Mouse (Mus musculus): ENCODE measurements around the gene Foxj1. TPM values are rescaled to one million over a fixed set of nuclear protein-coding genes. Genes with fewer than 3 reads are reported as not detected.

Gene Foxj1
- polyA plus RNA-seq, 1 experiment from 2014 or later = 17.4 TPM

DNA sequence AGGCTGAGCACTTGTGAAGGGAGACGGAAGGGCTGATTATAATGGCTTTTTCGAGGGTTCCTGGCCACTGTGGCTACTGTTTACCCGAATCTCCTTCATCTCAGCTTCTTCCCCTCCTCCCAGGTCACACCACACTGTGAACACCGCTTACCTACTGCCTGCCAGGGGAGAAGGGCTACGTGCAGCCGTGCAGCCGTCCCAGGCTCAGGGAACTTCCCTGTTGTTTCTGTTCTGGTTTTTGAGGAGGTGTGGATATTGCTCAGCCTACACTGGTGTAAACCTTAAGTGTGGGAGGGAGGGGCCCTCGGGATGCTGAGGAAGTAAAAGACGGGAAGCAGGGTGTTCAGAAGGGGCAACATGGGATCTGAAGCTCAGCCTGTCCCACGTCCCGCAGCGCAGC, 1.8 kb upstream of the Foxj1 start:
- Histone ChIP-seq H3K4me1 (peaks cover 42% of the 10 kb centered on the region), H3K4me3 (no peak overlapping the region), H3K36me3 (replicated peaks) (no peaks in the 10 kb centered on the region), H3K27me3 (replicated peaks) (peaks cover 10% of the 10 kb centered on the region), H3K9me3 (no peaks in the 10 kb centered on the region), H3K9ac (no peak overlapping the region), H3K4me2 (no peak overlapping the region), H3K27ac (no peak overlapping the region)
- WGBS = 54% methylated on average over 12 of the region's 12 CpGs
- no peak for ATAC-seq (replicated peaks)

DNA sequence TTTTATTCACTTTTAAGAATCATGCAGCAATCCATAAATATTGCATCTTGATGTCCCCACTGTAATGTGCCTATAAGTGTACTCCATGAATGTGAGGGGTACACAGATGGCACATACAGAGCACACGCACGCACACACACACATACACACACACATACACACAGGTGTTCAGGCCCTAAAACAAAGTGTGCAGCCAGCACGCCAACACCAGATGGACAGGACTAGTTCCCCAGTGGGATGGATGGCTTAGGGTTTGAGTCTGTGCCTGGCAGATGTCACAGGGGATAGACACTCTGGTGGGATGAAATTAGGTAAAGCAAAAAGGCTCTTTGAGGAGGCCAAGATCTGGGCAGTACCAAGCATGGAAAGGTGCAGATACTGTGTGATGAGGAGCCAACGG, 1.2 kb upstream of the Foxj1 start:
- peaks cover 10% of the 10 kb centered on the region for H3K27me3 ChIP-seq (replicated peaks)
- H3K4me3 ChIP-seq = peak overlapping the region; percentile 51; the same call in 1 of the 2 replicates
- 77% methylated on average over 4 of the region's 4 CpGs for WGBS
- no peak overlapping the region; the same call in 1 of the 2 replicates for H3K27ac ChIP-seq
- peak overlapping the region; percentile 98 for H3K4me2 ChIP-seq
- peaks cover 49% of the 10 kb centered on the region for H3K4me1 ChIP-seq
- H3K36me3 ChIP-seq (replicated peaks) = no peaks in the 10 kb centered on the region
- H3K9ac ChIP-seq = peak overlapping the region; percentile 41
- no peaks in the 10 kb centered on the region for H3K9me3 ChIP-seq
- ATAC-seq (replicated peaks) = no peak

DNA sequence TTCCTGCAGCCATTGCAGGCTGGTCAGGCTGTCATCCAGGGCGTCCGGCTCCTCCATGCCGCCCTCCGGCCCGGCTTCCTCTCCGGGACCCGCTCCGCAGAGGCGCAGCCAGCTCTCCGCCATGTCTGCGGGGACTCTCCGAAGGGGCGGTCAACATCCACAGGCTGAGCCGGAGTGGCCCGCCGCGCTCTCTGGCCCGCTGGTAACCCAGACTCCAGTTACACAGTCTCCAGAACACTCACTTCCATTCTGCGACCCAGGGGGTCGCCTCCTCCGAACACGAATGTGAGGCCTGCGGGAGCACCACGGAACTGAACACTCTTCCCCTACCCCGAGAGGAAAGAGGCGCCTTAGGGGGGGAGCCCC, 799 bp downstream of the Foxj1 start:
- 7% methylated on average over 26 of the region's 26 CpGs for WGBS
- no peaks in the 10 kb centered on the region for H3K36me3 ChIP-seq (replicated peaks)
- H3K27ac ChIP-seq = no peak overlapping the region
- H3K9ac ChIP-seq = peak overlapping the region; percentile 24; the same call in 1 of the 2 replicates
- no peak for ATAC-seq (replicated peaks)
- peak overlapping the region; percentile 51 for H3K4me3 ChIP-seq
- H3K27me3 ChIP-seq (replicated peaks) = peaks cover 10% of the 10 kb centered on the region
- H3K4me2 ChIP-seq = peak overlapping the region; percentile 98
- no peaks in the 10 kb centered on the region for H3K9me3 ChIP-seq
- peaks cover 64% of the 10 kb centered on the region for H3K4me1 ChIP-seq

DNA sequence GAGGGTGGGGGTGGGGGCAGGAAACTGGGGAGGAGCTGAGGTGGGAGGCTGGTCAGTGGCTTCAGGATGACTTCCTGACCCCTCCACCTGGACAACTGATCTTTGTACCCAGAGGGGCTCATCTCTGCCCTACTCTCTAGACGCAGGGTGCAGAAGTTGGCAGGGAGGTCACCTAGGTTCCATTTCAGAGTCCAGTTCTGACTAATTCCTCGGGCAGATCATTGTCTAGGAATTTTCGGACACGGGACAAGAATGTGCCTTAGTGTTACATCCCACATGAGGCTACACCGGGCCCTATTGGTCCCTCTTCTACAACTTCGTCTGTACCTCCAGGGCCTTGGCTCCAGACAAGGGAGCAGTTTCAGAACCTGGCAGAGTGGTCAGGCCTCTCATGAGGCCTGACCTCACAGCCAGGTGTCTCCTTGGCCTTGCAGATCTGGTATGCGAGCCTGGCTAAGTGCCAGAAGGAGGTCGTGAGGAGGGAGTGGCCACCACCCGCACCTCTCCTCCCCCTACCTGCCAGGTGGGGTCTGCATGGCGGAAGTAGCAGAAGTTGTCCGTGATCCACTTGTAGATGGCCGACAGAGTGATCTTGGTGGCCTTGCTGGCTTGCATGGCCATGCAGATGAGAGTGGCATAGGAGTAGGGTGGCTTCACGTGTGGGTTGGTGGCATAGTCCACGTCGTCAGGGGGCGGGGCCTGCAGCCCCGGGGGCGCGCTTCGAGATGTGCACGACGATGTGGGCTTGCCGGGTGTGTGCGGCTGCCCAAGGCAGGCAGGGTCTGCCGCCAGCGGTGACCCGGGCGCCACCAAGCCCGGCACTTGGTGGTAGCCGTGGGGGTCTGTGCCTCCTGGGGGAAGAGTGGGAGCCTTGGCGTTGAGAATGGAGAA, 1.4 kb downstream of the Foxj1 start:
- peak overlapping the region; percentile 24; the same call in 1 of the 2 replicates for H3K9ac ChIP-seq
- peak overlapping the region; percentile 98 for H3K4me2 ChIP-seq
- peaks cover 10% of the 10 kb centered on the region for H3K27me3 ChIP-seq (replicated peaks)
- H3K27ac ChIP-seq = no peak overlapping the region
- no peaks in the 10 kb centered on the region for H3K9me3 ChIP-seq
- peak overlapping the region; percentile 51 for H3K4me3 ChIP-seq
- H3K36me3 ChIP-seq (replicated peaks) = no peaks in the 10 kb centered on the region
- no peak for ATAC-seq (replicated peaks)
- WGBS = 28% methylated on average over 31 of the region's 31 CpGs
- peaks cover 70% of the 10 kb centered on the region for H3K4me1 ChIP-seq

DNA sequence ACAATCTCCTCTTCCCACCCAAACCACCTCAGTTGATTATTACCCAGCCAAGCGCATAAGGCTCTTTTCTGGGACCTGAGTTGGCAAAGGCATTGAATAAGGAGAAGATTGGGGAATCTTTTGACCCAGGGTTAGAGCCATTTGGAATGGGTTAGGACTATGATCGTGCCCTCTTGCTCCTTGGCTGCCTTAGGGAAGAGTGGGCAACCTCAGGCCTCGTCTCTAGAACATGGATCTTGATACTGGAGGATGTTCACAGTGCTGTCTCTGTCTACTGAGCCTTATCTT, 2.3 kb downstream of the Foxj1 start:
- H3K4me2 ChIP-seq = peak overlapping the region; percentile 98; the same call in 1 of the 2 replicates
- H3K9ac ChIP-seq = 0 out of 2 replicates have a peak overlapping the region, but pooled peaks have one; percentile 9
- H3K27ac ChIP-seq = peak overlapping the region; percentile 51
- peaks cover 70% of the 10 kb centered on the region for H3K4me1 ChIP-seq
- WGBS = 62% methylated on average over 3 of the region's 3 CpGs
- no peak overlapping the region for H3K4me3 ChIP-seq
- ATAC-seq (replicated peaks) = no peak
- peaks cover 10% of the 10 kb centered on the region for H3K27me3 ChIP-seq (replicated peaks)
- H3K36me3 ChIP-seq (replicated peaks) = no peaks in the 10 kb centered on the region
- no peaks in the 10 kb centered on the region for H3K9me3 ChIP-seq

DNA sequence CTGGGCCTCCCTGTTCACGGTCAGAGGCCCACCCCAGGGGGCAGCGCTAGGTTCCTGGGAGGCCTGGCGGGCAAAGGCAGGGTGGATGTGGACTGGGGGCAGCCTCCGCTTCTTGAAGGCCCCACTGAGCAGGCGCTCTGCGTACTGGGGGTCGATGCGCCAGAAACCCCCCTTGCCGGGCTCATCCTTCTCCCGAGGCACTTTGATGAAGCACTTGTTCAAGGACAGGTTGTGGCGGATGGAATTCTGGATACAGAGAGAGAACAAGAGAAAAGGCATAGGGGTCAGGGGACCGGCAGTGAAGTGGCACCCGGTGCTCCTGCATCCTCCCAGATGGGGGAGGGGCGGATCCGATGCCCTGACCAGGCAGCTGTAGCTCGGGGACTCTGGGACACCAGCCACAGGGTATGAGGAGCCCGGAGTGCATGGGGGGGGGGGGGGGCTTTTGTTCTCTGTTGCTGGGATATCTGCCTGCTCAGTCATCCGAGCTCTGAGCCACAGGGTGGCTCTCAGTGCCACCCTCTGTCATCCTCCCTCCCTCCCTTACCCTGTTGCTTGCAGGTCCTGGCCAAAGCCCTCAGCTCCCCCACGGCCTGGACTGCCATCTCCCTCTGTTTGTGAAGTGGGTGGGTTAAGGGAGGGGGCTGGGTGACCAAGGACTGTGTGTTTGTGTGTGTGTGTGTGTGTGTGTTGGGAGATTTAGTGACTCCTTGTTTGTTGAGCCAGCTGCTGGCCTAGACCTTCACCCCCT, 2.8 kb downstream of the Foxj1 start:
- peaks cover 70% of the 10 kb centered on the region for H3K4me1 ChIP-seq
- no peak overlapping the region for H3K9ac ChIP-seq
- H3K36me3 ChIP-seq (replicated peaks) = no peaks in the 10 kb centered on the region
- H3K27ac ChIP-seq = peak overlapping the region; percentile 60
- H3K9me3 ChIP-seq = no peaks in the 10 kb centered on the region
- peak overlapping the region; percentile 98 for H3K4me2 ChIP-seq
- peaks cover 10% of the 10 kb centered on the region for H3K27me3 ChIP-seq (replicated peaks)
- no peak overlapping the region for H3K4me3 ChIP-seq
- ATAC-seq (replicated peaks) = peak; percentile 34
- 18% methylated on average over 19 of the region's 19 CpGs for WGBS

DNA sequence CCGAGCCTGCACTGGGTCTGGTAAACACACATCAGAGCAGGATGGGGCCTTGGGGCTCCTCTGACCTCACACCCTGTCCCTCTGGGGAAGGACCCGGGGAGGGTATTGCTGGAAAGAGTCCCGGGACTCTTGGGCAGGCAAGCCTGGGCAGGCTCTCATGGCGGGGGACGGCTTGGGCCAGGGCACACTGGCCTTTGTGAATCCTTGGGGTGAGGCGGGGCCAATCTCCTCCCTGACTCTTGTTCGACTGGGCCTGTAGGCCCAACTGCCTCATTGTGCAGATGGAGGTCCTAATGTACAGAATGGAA, 5.0 kb downstream of the Foxj1 start:
- Histone ChIP-seq H3K9me3 (no peaks in the 10 kb centered on the region), H3K4me3 (no peak overlapping the region), H3K27me3 (replicated peaks) (peaks cover 10% of the 10 kb centered on the region), H3K4me2 (no peak overlapping the region), H3K36me3 (replicated peaks) (no peaks in the 10 kb centered on the region), H3K27ac (peak overlapping the region; percentile 79), H3K4me1 (peaks cover 55% of the 10 kb centered on the region), H3K9ac (no peak overlapping the region)
- WGBS = 51% methylated on average over 7 of the region's 7 CpGs
- no peak for ATAC-seq (replicated peaks)

DNA sequence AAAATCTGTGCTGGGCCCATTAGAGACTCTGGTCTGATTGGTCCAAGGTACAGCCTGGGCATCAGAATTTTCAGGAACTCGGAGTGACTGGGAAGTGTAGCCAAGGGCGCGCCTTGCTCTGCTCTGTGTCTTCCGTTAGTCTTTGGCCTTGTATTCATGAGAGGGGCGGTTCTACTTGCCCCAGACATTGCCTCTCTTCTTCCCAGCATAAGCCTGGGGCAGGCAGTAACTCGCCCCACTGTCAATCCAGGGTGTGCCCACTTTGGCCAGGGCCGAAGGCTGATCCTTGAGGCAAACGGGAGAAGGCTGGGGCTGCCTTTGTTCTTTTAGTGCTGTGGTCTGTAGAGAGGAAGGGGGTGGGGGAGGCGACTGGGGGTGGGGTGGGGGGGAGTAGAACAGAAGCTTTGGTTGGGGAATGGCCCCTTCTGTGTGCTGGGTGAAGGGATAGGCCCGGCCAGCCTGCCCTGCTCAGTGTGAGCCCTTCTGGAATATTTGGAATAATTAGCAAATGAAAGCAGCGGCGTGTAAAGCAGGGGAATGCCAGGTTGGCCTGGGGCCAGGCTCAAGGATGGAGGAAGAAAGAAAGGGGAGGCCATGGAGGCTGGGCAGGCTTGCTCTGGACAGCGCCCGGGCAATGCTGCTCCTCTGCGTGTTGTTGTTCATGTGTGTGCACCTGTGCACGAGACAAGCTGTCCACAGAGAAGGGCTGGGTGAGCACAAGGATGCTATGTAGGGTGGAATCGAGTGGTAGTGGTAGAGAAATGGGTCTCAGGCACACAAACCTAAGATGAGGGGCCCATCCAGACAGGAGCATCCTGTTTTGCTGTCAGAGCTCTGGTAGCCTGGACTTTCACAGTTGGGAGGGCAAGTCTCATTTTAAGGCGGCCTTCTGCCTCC, 5.6 kb downstream of the Foxj1 start:
- H3K9me3 ChIP-seq = no peaks in the 10 kb centered on the region
- H3K4me2 ChIP-seq = no peak overlapping the region
- H3K4me3 ChIP-seq = no peak overlapping the region
- H3K4me1 ChIP-seq = peaks cover 49% of the 10 kb centered on the region
- H3K27ac ChIP-seq = peak overlapping the region; percentile 79
- no peak overlapping the region for H3K9ac ChIP-seq
- H3K36me3 ChIP-seq (replicated peaks) = no peaks in the 10 kb centered on the region
- H3K27me3 ChIP-seq (replicated peaks) = peaks cover 10% of the 10 kb centered on the region
- ATAC-seq (replicated peaks) = peak; percentile 64; the same call in 1 of the 2 replicates
- 28% methylated on average over 18 of the region's 18 CpGs for WGBS

DNA sequence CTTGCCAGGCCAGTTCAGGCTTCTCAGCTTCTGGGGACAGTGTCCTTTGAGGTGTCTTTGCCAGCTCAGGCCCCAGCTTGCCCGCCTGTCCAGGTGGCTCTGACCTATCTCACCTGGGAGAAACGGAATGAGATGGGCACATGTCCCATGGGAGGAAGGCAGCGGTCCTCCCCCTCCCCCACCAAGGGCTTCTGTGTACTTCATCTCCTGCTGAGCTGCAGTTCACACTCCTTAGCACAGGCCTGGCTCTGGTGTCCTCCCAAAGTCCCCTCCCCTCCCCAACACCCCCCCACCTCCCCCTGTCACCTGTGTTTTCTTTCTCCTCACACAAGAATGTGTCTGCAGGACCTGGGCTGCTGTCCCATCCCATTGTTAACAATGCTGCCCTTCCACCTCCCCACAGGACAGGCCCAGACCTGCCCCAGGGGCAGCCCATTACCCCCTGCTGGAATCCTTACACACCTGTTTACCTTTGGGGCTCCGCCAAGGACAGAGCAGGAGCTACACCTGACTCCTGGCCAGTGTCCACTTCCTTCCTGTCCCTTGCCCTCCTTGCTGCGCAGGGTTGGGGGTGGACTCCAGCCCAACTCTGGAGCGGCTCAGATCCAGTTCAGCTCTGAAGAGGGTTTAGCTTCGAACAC, 8.1 kb downstream of the Foxj1 start:
- H3K4me3 ChIP-seq = no peak overlapping the region
- H3K9ac ChIP-seq = no peak overlapping the region
- no peak for ATAC-seq (replicated peaks)
- H3K9me3 ChIP-seq = no peaks in the 10 kb centered on the region
- no peaks in the 10 kb centered on the region for H3K27me3 ChIP-seq (replicated peaks)
- no peak overlapping the region for H3K4me2 ChIP-seq
- H3K4me1 ChIP-seq = peaks cover 29% of the 10 kb centered on the region
- WGBS = 74% methylated on average over 7 of the region's 7 CpGs
- no peak overlapping the region for H3K27ac ChIP-seq
- no peaks in the 10 kb centered on the region for H3K36me3 ChIP-seq (replicated peaks)

DNA sequence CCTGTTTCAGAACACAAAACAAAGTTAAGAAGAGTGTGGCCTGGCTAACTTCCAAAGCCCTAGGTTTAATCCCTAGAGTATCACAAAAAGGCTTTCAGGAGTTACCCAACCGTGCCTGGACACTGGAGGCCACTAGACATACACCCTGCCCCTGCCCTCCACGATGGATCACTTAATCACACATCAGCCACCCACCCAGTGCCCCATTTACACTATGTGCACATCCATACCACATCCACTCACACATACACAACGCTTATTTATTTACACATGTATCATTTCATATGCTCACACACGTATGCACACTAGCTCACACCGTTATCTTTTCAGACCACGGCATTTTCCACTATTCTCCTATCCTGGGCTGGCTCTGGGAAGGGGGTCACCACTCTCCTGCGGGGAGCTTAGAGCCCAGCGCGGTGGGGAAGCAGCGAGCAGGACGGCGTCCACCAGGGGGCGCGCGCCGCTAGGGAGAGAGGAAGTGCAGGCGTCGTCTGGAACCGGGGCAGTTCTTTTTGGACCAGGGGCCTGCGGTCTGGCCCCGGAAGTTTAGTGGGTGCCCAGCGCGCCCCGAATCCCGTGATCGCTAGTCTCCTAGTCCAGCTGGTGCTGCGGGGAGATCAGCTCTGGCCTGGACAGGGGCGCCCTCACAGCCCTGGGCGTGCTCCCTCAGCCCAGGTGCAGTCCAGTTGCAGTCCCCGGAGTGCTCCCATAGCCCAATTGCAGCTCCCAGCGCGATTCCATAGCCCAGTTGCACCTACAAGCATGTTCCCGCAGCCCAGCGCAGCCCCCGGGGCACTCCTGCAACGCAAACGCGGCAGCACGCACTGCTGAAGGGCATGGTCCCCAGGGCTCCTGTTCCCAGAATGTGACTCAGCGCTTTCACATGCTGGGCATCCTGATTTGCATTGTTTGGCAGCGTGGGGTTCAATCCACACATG, 16.2 kb downstream of the Foxj1 start:
- no peak overlapping the region for H3K27ac ChIP-seq
- peak overlapping the region; percentile 91 for H3K4me2 ChIP-seq
- under 1% methylated on average over 41 of the region's 41 CpGs for WGBS
- H3K9ac ChIP-seq = peak overlapping the region; percentile 31
- peak overlapping the region; percentile 39 for H3K4me3 ChIP-seq
- no peaks in the 10 kb centered on the region for H3K9me3 ChIP-seq
- H3K4me1 ChIP-seq = peaks cover 9% of the 10 kb centered on the region
- peak; percentile 66; the same call in 1 of the 2 replicates for ATAC-seq (replicated peaks)
- no peaks in the 10 kb centered on the region for H3K27me3 ChIP-seq (replicated peaks)
- H3K36me3 ChIP-seq (replicated peaks) = no peaks in the 10 kb centered on the region

DNA sequence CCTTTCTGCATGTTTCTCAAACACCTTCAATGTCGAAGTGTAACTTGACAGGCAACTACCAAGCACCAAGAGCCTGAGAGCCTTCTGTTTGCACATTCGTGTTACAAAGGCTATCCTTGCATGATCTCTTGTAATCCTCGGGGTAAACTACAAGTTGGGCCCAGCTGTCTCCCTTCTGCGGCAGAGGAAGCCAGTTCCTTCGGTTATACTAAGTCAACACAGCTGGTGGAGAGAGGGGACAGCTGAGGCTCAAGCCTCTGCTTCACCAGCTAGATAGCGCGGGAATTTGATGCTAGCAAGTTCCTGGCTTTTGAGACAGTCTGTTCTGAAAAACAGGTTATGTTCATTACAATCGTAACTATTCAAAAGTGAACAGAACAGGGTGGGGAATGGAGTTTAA, 22.8 kb downstream of the Foxj1 start:
- ATAC-seq (replicated peaks) = no peak
- H3K4me3 ChIP-seq = no peak overlapping the region
- H3K4me1 ChIP-seq = no peaks in the 10 kb centered on the region
- H3K9ac ChIP-seq = no peak overlapping the region
- H3K9me3 ChIP-seq = no peaks in the 10 kb centered on the region
- no peaks in the 10 kb centered on the region for H3K36me3 ChIP-seq (replicated peaks)
- no peaks in the 10 kb centered on the region for H3K27me3 ChIP-seq (replicated peaks)
- WGBS = 53% methylated on average over 8 of the region's 8 CpGs
- H3K27ac ChIP-seq = no peak overlapping the region
- H3K4me2 ChIP-seq = no peak overlapping the region
